Mouse (Mus musculus) monocyte, adult 5-6 weeks (primary cell): Measurements from ENCODE around the gene Aspg. TPM values are rescaled to one million over a fixed set of nuclear protein-coding genes. Genes with fewer than 3 reads are reported as not detected.

Source experiments
- ATAC-seq: fragments of 153-309, 156-312 bp; replicated peaks from 2 replicates; pipeline ENCODE4 v1.8.0; 2017; ENCODE audit warnings: mild to moderate bottlenecking; ENCODE audit not compliant: low TSS enrichment, insufficient number of reproducible peaks, severe bottlenecking, poor library complexity, low FRiP score
- total RNA-seq: library from RNA; stranded (forward); fragments of 200-1000, 200-491, 200-594 nt; gene quantifications from 3 replicates; pipeline ENCODE4 v1.2.3, GENCODE M21; 2017

Aspg gene
- total RNA-seq, 1 experiment from 2014 or later = not detected

DNA sequence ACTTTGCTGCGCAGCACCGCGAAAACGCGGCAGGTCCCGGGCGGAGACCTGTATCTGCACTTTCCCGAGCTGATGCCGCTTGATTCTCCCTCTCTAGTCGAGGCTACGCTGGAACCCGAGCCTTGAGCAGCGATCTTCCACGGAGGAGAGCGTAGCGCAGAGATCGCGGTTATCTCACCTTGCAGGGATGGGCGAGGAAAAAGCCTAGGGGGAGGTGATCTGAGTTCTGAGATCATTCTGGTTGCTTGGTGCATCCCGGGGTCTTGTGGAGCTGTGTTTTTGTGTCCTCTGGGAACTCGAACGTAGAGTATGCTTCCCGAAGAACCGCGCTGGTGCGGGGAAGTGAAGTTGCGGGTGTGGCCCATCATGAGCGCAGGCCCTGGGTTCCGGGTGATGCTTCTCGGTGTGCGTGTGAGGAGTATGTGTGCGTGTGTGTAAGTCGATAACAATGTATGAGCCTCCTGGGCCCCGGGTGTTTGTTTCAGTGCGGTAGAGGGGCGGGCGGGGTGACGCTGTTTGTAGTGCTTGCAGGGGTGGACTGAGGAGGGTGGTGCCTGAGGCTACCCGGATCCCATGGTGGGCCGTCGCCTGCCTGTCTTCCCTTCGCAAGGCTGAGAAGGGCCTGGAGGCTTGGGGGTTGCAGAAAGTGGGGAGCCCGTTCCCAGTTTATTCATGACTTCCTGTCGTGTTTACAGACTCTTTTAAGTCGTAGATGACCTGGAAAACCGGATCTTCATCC, 38.1 kb downstream of the Aspg start:
- no peak for ATAC-seq

- ATAC-seq = no peak
Measured at GRCm38 (mm10) chr12:112145211-112145874, 38.9 kb downstream of the Aspg start.

DNA sequence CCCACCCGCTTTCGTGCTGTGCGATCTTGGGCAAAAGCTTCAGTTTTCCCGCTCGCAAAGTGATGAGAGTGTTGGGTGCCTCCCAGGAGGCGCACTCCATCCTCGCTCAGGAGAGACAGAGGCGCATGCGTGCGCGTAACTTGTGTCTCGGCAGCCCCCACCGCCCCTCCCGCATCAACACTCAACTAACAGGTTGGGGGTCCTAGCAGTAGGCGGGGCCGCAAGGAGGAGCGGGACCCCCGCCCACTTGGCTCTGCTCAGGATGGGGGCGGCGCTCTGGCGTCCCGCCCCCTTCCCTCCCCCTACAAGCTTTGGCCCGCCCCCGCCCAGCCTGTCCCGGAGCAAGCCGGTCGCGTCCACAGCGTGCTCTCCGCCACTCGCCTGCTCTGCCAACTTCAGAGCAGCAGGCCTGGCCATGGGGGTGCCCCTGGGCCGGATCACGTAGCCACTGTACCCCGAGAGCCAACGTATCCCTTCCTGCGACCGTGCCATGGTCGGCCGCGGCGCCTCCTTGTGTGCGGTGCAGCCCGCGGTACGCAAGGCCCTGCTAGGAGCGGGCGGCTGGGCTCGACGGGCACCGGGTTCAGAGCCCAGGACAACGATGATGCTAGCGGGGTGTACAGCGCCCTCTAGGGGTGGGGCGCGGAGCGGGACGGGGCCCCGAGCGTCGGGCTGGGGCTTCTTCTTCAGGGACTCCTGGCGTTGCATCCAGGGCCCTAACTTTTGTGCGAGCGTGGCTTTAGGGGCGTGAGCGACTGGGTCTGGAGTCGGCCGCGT, 39.6 kb downstream of the Aspg start, which contains the start of gene Kif26a:
TSS of gene Kif26a (plus strand) at position 334 of the 777 bp plus-strand sequence.
- no peak for ATAC-seq

GRCm38 (mm10) chr12:112147365-112147764, 40.9 kb downstream of the Aspg start:
- ATAC-seq = no peak

- ATAC-seq = no peak
Measured at GRCm38 (mm10) chr12:112150011-112150410, 43.5 kb downstream of the Aspg start.

DNA sequence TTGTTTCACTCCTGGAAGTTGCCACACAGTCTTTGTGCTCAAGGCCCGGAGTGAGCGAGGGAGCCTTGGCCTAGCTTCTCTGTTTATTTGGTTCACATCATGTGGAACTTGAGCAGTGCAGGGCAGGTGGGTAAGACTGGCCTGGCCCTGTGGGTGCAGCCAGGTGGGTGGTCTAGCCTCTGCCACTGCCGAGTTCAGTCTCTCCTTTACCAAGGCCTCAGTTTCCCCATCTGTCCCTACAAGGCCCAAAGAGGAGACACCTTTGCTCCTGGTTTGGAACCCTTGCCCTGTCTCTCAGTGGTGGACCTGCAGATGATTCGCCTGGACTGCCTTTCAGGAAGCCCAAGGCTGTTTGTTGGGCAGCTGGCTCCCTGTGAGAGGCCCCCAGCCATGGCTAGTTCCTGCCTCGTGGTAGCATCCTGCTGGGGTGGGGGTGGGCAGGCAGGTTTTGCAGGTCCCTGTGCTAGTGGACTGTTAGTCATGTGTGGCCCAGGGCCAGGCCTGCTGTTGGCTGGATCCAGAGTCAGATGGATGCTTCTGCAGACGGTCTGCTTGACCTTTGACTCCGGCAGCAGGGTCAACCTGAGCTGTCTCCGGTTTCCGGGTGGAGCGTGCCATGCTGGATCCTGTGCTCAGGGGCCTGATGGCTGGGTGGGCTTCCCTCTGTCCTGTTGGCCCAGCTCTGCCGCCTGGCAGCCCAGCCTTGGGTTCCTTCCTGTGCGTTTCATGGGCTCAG, 44.9 kb downstream of the Aspg start:
- ATAC-seq = no peak

GRCm38 (mm10) chr12:112151980-112152362, 45.5 kb downstream of the Aspg start:
- no peak for ATAC-seq

GRCm38 (mm10) chr12:112153597-112153996, 47.1 kb downstream of the Aspg start:
- no peak for ATAC-seq

DNA sequence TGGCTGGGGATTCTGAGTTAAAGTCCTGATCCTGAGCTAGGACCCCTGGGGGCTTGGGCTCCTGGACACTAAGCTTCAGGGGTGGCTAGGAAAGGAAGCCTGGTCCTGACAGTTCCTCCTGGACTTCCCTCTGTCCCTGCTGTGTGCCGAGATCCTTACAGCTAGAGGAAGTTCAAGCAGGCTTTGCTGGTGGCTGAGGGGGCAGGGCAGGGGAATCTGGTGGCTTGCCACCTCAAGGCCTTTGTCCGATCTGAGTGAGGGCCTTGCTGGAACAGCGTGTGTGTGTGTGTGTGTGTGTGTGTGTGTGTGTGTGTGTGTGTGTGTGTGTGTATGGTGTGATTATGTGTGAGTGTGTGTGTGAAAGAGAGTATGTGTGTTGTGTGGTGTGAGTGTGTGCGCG, 48.0 kb downstream of the Aspg start:
- no peak for ATAC-seq

- ATAC-seq = no peak
Measured at GRCm38 (mm10) chr12:112155218-112156051, 49.0 kb downstream of the Aspg start.

- no peak for ATAC-seq
Measured at GRCm38 (mm10) chr12:112156804-112157203, 50.3 kb downstream of the Aspg start.

GRCm38 (mm10) chr12:112158246-112158645, 51.8 kb downstream of the Aspg start:
- ATAC-seq = no peak

GRCm38 (mm10) chr12:112158784-112159183, 52.3 kb downstream of the Aspg start:
- ATAC-seq = no peak

- ATAC-seq = no peak
Measured at GRCm38 (mm10) chr12:112163981-112164839, 57.7 kb downstream of the Aspg start.

DNA sequence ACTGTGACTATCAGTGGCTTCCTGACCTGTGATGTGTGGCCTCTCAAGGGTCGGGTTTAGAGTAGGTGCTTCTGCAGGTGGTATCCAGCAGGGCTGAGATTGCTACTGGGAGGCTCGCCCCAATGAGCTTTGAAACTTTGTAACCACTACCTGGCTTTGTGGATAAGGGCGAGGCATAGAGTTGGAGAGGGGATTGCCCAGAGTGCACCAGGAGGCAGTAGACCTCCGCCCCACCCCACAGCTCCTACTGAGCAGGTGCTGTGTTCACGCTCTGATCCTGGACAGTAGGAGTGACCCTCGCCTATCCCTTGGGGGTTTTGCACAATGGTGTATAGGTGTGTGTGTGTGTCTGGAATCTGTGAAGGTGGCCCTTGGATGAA, 58.4 kb downstream of the Aspg start:
- no peak for ATAC-seq

DNA sequence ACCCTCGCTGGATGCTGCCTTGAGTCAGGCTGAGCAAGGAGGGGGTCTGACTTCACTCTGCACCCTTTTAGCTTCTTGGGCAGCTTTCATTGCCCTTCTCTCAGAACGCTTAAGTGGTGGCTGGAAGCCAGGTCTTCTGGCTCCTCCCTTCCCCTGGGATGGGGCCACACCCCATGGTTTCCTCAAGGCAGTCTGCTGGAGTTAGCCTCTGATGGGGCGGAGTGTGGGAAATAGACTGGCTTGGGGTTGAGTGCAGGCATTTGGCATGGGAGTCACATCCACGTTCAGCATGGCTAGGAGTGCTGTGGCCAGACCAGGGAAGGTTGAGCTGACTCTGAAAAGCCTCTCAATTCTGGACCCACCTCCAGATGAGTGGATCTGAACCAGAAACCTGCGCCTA, 62.8 kb downstream of the Aspg start:
- ATAC-seq = no peak
